ENCODE assay signal across 7 mouse cellular contexts in the genomic region with DNA sequence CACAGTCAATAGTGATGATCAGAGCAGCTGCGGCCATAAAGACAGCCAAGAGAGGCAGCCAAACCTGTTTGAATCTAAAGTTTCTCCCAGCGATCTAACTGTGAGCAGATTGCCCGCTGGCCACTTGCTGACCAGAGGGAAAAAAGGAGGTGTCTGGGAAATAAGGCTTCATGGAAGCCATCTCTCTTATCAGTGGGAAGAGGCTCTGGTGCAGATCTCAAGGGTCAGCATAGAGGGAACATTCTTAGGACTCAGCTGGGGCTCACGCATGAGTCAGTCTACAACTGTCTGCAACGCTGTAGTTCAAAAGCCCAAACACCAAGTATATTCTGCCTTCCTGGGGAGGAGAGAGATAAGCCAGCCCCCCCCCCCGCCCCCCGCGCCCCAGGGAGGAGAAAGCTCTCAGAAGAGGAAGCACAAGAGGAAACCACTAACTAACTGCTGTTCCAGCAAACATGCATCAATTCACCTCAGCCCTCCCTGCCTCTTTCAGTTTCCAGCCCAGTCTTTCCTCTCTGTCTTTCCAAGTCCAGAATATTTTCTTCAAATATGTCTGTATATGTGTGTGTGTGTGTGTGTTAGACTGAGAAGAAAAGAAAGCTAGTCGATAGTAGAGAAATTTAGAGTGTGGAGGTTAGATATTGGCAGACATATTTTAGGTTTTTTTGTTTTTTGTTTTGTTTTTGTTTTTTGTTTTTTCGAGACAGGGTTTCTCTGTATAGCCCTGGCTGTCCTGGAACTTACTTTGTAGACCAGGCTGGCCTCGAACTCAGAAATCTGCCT. TPM values are rescaled to one million over a fixed set of nuclear protein-coding genes. Genes with fewer than 3 reads are reported as not detected.
DNase-seq lines count a peak whose midpoint lies in the region; ATAC-seq and TF ChIP-seq lines count a peak whose summit lies in the region.

No protein-coding gene starts in this region.

- H3K9me3 ChIP-seq in forebrain, embryonic 12.5 days: no peaks in the 10 kb centered on the region
- H3K9me3 ChIP-seq in kidney, embryonic 15.5 days (replicated peaks): no peaks in the 10 kb centered on the region

- peaks cover 10% of the 10 kb centered on the region for H3K36me3 ChIP-seq in forebrain, embryonic 12.5 days (replicated peaks)
- peaks cover 12% of the 10 kb centered on the region for H3K36me3 ChIP-seq in kidney, embryonic 15.5 days
- H3K36me3 ChIP-seq in myocyte (ENCODE audit: control insufficient read depth, insufficient read depth): peaks cover 13% of the 10 kb centered on the region

- 48% methylated on average over 11 of the region's 11 CpGs for WGBS in forebrain, embryonic 12.5 days
- 36% methylated on average over 11 of the region's 11 CpGs for WGBS in kidney, embryonic 15.5 days

- peak; percentile 41 to 69 for DNase-seq in spleen, postnatal 4 days (ENCODE audit: low spot score in 2 of 2)
- DNase-seq in spleen, postnatal 14 days (ENCODE audit: low spot score in 2 of 2): no peak
- no peak for DNase-seq in retina, embryonic 14.5 days (ENCODE audit: low spot score)
- DNase-seq in layer of hippocampus, adult 18-20 months (ENCODE audit: low spot score in 2 of 2): no peak

- peaks cover 34% of the 10 kb centered on the region for H3K79me2 ChIP-seq in myocyte (ENCODE audit: control insufficient read depth, insufficient read depth)

- H3K27me3 ChIP-seq in forebrain, embryonic 12.5 days: no peaks in the 10 kb centered on the region
- H3K27me3 ChIP-seq in kidney, embryonic 15.5 days: no peaks in the 10 kb centered on the region
- no peaks in the 10 kb centered on the region for H3K27me3 ChIP-seq in myocyte (ENCODE audit: control insufficient read depth, insufficient read depth, insufficient read length)

- no peak overlapping the region for H3K4me3 ChIP-seq in forebrain, embryonic 12.5 days (replicated peaks)
- peak overlapping the region; percentile 69 for H3K4me3 ChIP-seq in kidney, embryonic 15.5 days (replicated peaks)
- no peak overlapping the region for H3K4me3 ChIP-seq in myocyte

- ATAC-seq in forebrain, embryonic 12.5 days (ENCODE audit: low FRiP score): no peak
- no peak for ATAC-seq in kidney, embryonic 15.5 days (replicated peaks; ENCODE audit: low FRiP score)

- H3K4me1 ChIP-seq in forebrain, embryonic 12.5 days: peaks cover 65% of the 10 kb centered on the region
- H3K4me1 ChIP-seq in kidney, embryonic 15.5 days: peaks cover 70% of the 10 kb centered on the region

- no peak overlapping the region for H3ac ChIP-seq in myocyte (ENCODE audit: control insufficient read depth, insufficient read length)

- no peak for TF ChIP-seq POLR2A in myocyte (IDR thresholded peaks at IDR 0.05; ENCODE audit: insufficient read length, low read depth)

- H3K27ac ChIP-seq in forebrain, embryonic 12.5 days: peak overlapping the region; percentile 53; the same call in 1 of the 2 replicates
- peak overlapping the region; percentile 100 for H3K27ac ChIP-seq in kidney, embryonic 15.5 days

- no peak overlapping the region; the same call in 1 of the 2 replicates for H3K4me2 ChIP-seq in forebrain, embryonic 12.5 days
- H3K4me2 ChIP-seq in kidney, embryonic 15.5 days: peak overlapping the region; percentile 99
- peak overlapping the region; percentile 81 for H3K4me2 ChIP-seq in myocyte (ENCODE audit: low read depth)

- no peak overlapping the region for H3K9ac ChIP-seq in forebrain, embryonic 12.5 days
- H3K9ac ChIP-seq in kidney, embryonic 15.5 days: no peak overlapping the region

TF ChIP-seq in myocyte, 11 proteins besides CTCF, POLR2A, EP300 and RAD21:
- TF ChIP-seq POLR2AphosphoS2 (IDR thresholded peaks at IDR 0.05; ENCODE audit: insufficient read length, low read depth) (no peak), CEBPB (IDR thresholded peaks at IDR 0.05; ENCODE audit: insufficient read depth, poor library complexity, severe bottlenecking) (no peak), E2F4 (IDR thresholded peaks at IDR 0.05; ENCODE audit: insufficient read depth) (no peak), TCF3 (IDR thresholded peaks at IDR 0.05; ENCODE audit: insufficient read length, low read depth) (no peak), MYOG (IDR thresholded peaks at IDR 0.05; ENCODE audit: control insufficient read depth in 1 of 3, insufficient read depth in 1 of 3, insufficient read length in 2 of 3, low read depth in 2 of 3) (no peak), TCF12 (IDR thresholded peaks at IDR 0.05; ENCODE audit: insufficient read depth, poor library complexity, severe bottlenecking) (no peak), USF1 (IDR thresholded peaks at IDR 0.05; ENCODE audit: low read depth) (no peak), MYOD1 (IDR thresholded peaks at IDR 0.05; ENCODE audit: control insufficient read depth in 1 of 3, insufficient read length in 2 of 3, low read depth in 2 of 3) (no peak), REST (IDR thresholded peaks at IDR 0.05; ENCODE audit: insufficient read depth, insufficient read length) (no peak), MAX (IDR thresholded peaks at IDR 0.05; ENCODE audit: low read depth) (no peak), SRF (IDR thresholded peaks at IDR 0.05; ENCODE audit: control insufficient read depth, insufficient read length, low read depth) (no peak)

RNA-seq across cellular contexts. Expression of a gene that starts 1.4 kb away (rescaled TPM):
- 152 and 155 TPM in 2 replicates for polyA plus RNA-seq in forebrain, embryonic 12.5 days (2016; fragmentation: Nextera tagmentation; extraction: Ambion mirVana)
- polyA plus RNA-seq in kidney, embryonic 15.5 days (2015; fragmentation: Nextera tagmentation; extraction: Ambion mirVana): 300 and 320 TPM in 2 replicates
- polyA plus RNA-seq in myocyte (2012; fragmentation: generic; extraction: Trizol): 412 TPM
- total RNA-seq in layer of hippocampus, adult 18-20 months (2021): 1 to 10 TPM; 7.7 to 8.3 TPM

RNA-seq across cellular contexts. Expression of a gene that starts 1.8 kb away (rescaled TPM):
- 5.3 and 5.6 TPM in 2 replicates for polyA plus RNA-seq in forebrain, embryonic 12.5 days (2016; fragmentation: Nextera tagmentation; extraction: Ambion mirVana)
- 5.2 and 5.4 TPM in 2 replicates for polyA plus RNA-seq in kidney, embryonic 15.5 days (2015; fragmentation: Nextera tagmentation; extraction: Ambion mirVana)
- 2.1 TPM for polyA plus RNA-seq in myocyte (2012; fragmentation: generic; extraction: Trizol)
- total RNA-seq in layer of hippocampus, adult 18-20 months (2021): 1 to 10 TPM; 1.5 to 1.6 TPM

RNA-seq across cellular contexts. Expression of a gene that starts 10.5 kb away (rescaled TPM):
- 513 and 534 TPM in 2 replicates for polyA plus RNA-seq in forebrain, embryonic 12.5 days (2016; fragmentation: Nextera tagmentation; extraction: Ambion mirVana)
- 324 and 356 TPM in 2 replicates for polyA plus RNA-seq in kidney, embryonic 15.5 days (2015; fragmentation: Nextera tagmentation; extraction: Ambion mirVana)
- 101 TPM for polyA plus RNA-seq in myocyte (2012; fragmentation: generic; extraction: Trizol)
- 10 to 100 TPM in 1 of 2 experiments, 1 to 10 TPM in 1; 9.4 to 11.0 TPM for total RNA-seq in layer of hippocampus, adult 18-20 months (2021)

RNA-seq across cellular contexts. Expression of a gene that starts 16.8 kb away (rescaled TPM):
- not detected in 2 replicates for polyA plus RNA-seq in forebrain, embryonic 12.5 days (2016; fragmentation: Nextera tagmentation; extraction: Ambion mirVana)
- polyA plus RNA-seq in kidney, embryonic 15.5 days (2015; fragmentation: Nextera tagmentation; extraction: Ambion mirVana): 1.6 TPM in 1 of 2 replicates, not detected in the other
- polyA plus RNA-seq in myocyte (2012; fragmentation: generic; extraction: Trizol): 0.18 TPM
- not detected for total RNA-seq in layer of hippocampus, adult 18-20 months (2021)

RNA-seq across cellular contexts. Expression of a gene that starts 17.6 kb away (rescaled TPM):
- 0.40 and 0.54 TPM in 2 replicates for polyA plus RNA-seq in forebrain, embryonic 12.5 days (2016; fragmentation: Nextera tagmentation; extraction: Ambion mirVana)
- 0.41 and 0.52 TPM in 2 replicates for polyA plus RNA-seq in kidney, embryonic 15.5 days (2015; fragmentation: Nextera tagmentation; extraction: Ambion mirVana)
- polyA plus RNA-seq in myocyte (2012; fragmentation: generic; extraction: Trizol): not detected
- not detected for total RNA-seq in layer of hippocampus, adult 18-20 months (2021)

Comparison
In these comparisons a context has a peak if more than half of its experiments do, and no peak if none do; other contexts are left out.
1. DNase-seq: peak in spleen, postnatal 4 days (2 of 2); none in spleen, postnatal 14 days (0 of 2), retina, embryonic 14.5 days (single experiment) and layer of hippocampus, adult 18-20 months (0 of 2).